Mouse (Mus musculus): Measurements from ENCODE around the gene Snx18. TPM values are rescaled to one million over a fixed set of nuclear protein-coding genes. Genes with fewer than 3 reads are reported as not detected.

The Snx18 gene
- polyA plus RNA-seq, 1 experiment from 2014 or later, result 30.6 TPM

GRCm38 (mm10) chr13:113601831-113602604 is 16.3 kb downstream of the Snx18 start:
- Histone ChIP-seq H3K27ac (no peak overlapping the region), H3K9ac (no peak overlapping the region), H3K9me3 (replicated peaks) (no peaks in the 10 kb centered on the region), H3K4me3 (no peak overlapping the region), H3K4me2 (replicated peaks) (no peak overlapping the region), H3K27me3 (no peaks in the 10 kb centered on the region), H3K4me1 (peaks cover 29% of the 10 kb centered on the region), H3K36me3 (no peaks in the 10 kb centered on the region)
- WGBS, result 96% methylated on average over 12 of the region's 12 CpGs
- no peak for ATAC-seq (ENCODE audit: low FRiP score)

GRCm38 (mm10) chr13:113600531-113601463 is 17.6 kb downstream of the Snx18 start:
- ATAC-seq (ENCODE audit: low FRiP score), result no peak
- Histone ChIP-seq H3K27me3 (no peaks in the 10 kb centered on the region), H3K4me1 (peaks cover 36% of the 10 kb centered on the region), H3K9ac (no peak overlapping the region), H3K4me2 (replicated peaks) (no peak overlapping the region), H3K4me3 (no peak overlapping the region), H3K36me3 (no peaks in the 10 kb centered on the region), H3K27ac (no peak overlapping the region), H3K9me3 (replicated peaks) (no peaks in the 10 kb centered on the region)
- WGBS, result 92% methylated on average over 18 of the region's 18 CpGs

- Histone ChIP-seq H3K27ac (no peak overlapping the region), H3K9ac (no peak overlapping the region), H3K27me3 (no peaks in the 10 kb centered on the region), H3K4me1 (peaks cover 44% of the 10 kb centered on the region), H3K36me3 (no peaks in the 10 kb centered on the region), H3K4me2 (replicated peaks) (no peak overlapping the region), H3K4me3 (no peak overlapping the region), H3K9me3 (replicated peaks) (no peaks in the 10 kb centered on the region)
- WGBS, result 89% methylated on average over 22 of the region's 22 CpGs
- no peak for ATAC-seq (ENCODE audit: low FRiP score)
Measured at GRCm38 (mm10) chr13:113599701-113600530, 18.4 kb downstream of the Snx18 start.

GRCm38 (mm10) chr13:113597616-113598015 is 20.7 kb downstream of the Snx18 start:
- WGBS, result 92% methylated on average over 10 of the region's 10 CpGs
- H3K9me3 ChIP-seq (replicated peaks), result no peaks in the 10 kb centered on the region
- ATAC-seq (ENCODE audit: low FRiP score), result no peak

GRCm38 (mm10) chr13:113596821-113597541 is 21.4 kb downstream of the Snx18 start:
- H3K27ac ChIP-seq, result peak overlapping the region; percentile 13; the same call in 1 of the 2 replicates
- WGBS, result 73% methylated on average over 13 of the region's 13 CpGs
- ATAC-seq (ENCODE audit: low FRiP score), result no peak
- H3K4me1 ChIP-seq, result peaks cover 27% of the 10 kb centered on the region
- H3K36me3 ChIP-seq, result 0 out of 2 replicates have a peak, but pooled peaks cover 4% of the 10 kb centered on the region
- H3K9me3 ChIP-seq (replicated peaks), result no peaks in the 10 kb centered on the region
- no peaks in the 10 kb centered on the region for H3K27me3 ChIP-seq
- no peak overlapping the region for H3K4me3 ChIP-seq
- no peak overlapping the region for H3K4me2 ChIP-seq (replicated peaks)
- H3K9ac ChIP-seq, result no peak overlapping the region

More at GRCm38 (mm10) chr13:113597616-113598015, 20.7 kb downstream of the Snx18 start:
- peaks cover 27% of the 10 kb centered on the region for H3K4me1 ChIP-seq
- 0 out of 2 replicates have a peak, but pooled peaks cover 4% of the 10 kb centered on the region for H3K36me3 ChIP-seq
- no peak overlapping the region for H3K9ac ChIP-seq
- no peak overlapping the region for H3K4me2 ChIP-seq (replicated peaks)
- H3K27me3 ChIP-seq, result no peaks in the 10 kb centered on the region
- peak overlapping the region; percentile 13; the same call in 1 of the 2 replicates for H3K27ac ChIP-seq
- H3K4me3 ChIP-seq, result no peak overlapping the region

- no peak for ATAC-seq (ENCODE audit: low FRiP score)
- peaks cover 7% of the 10 kb centered on the region for H3K36me3 ChIP-seq
- H3K9ac ChIP-seq, result no peak overlapping the region
- H3K27ac ChIP-seq, result no peak overlapping the region
- no peaks in the 10 kb centered on the region for H3K9me3 ChIP-seq (replicated peaks)
- no peaks in the 10 kb centered on the region for H3K27me3 ChIP-seq
- WGBS, result 60% methylated on average over 8 of the region's 8 CpGs
- peaks cover 27% of the 10 kb centered on the region for H3K4me1 ChIP-seq
- no peak overlapping the region for H3K4me2 ChIP-seq (replicated peaks)
- H3K4me3 ChIP-seq, result no peak overlapping the region
Measured at GRCm38 (mm10) chr13:113595987-113596386, 22.4 kb downstream of the Snx18 start.

GRCm38 (mm10) chr13:113595219-113595618 is 23.1 kb downstream of the Snx18 start:
- peaks cover 15% of the 10 kb centered on the region for H3K36me3 ChIP-seq
- H3K9me3 ChIP-seq (replicated peaks), result no peaks in the 10 kb centered on the region
- ATAC-seq (ENCODE audit: low FRiP score), result peak; percentile 21; the same call in 1 of the 2 replicates
- no peak overlapping the region for H3K4me2 ChIP-seq (replicated peaks)
- no peak overlapping the region for H3K9ac ChIP-seq
- no peaks in the 10 kb centered on the region for H3K27me3 ChIP-seq
- peaks cover 27% of the 10 kb centered on the region for H3K4me1 ChIP-seq
- no peak overlapping the region for H3K4me3 ChIP-seq
- 58% methylated on average over 8 of the region's 8 CpGs for WGBS
- H3K27ac ChIP-seq, result no peak overlapping the region

GRCm38 (mm10) chr13:113594361-113594760 is 24.0 kb downstream of the Snx18 start:
- no peak for ATAC-seq (ENCODE audit: low FRiP score)
- Histone ChIP-seq H3K4me3 (no peak overlapping the region), H3K4me2 (replicated peaks) (no peak overlapping the region), H3K4me1 (peaks cover 27% of the 10 kb centered on the region), H3K9me3 (replicated peaks) (no peaks in the 10 kb centered on the region), H3K36me3 (peaks cover 15% of the 10 kb centered on the region), H3K27me3 (no peaks in the 10 kb centered on the region), H3K9ac (no peak overlapping the region), H3K27ac (no peak overlapping the region)
- 82% methylated on average over 12 of the region's 12 CpGs for WGBS

GRCm38 (mm10) chr13:113593711-113594110 is 24.7 kb downstream of the Snx18 start:
- Histone ChIP-seq H3K9ac (no peak overlapping the region), H3K27ac (no peak overlapping the region; the same call in 1 of the 2 replicates), H3K4me2 (replicated peaks) (no peak overlapping the region), H3K36me3 (peaks cover 15% of the 10 kb centered on the region), H3K9me3 (replicated peaks) (no peaks in the 10 kb centered on the region), H3K27me3 (no peaks in the 10 kb centered on the region), H3K4me1 (peaks cover 27% of the 10 kb centered on the region), H3K4me3 (no peak overlapping the region)
- 84% methylated on average over 17 of the region's 17 CpGs for WGBS
- no peak for ATAC-seq (ENCODE audit: low FRiP score)

- Histone ChIP-seq H3K27me3 (no peaks in the 10 kb centered on the region), H3K4me1 (peaks cover 32% of the 10 kb centered on the region), H3K27ac (no peak overlapping the region), H3K9ac (no peak overlapping the region), H3K9me3 (replicated peaks) (no peaks in the 10 kb centered on the region), H3K36me3 (peaks cover 15% of the 10 kb centered on the region), H3K4me3 (no peak overlapping the region), H3K4me2 (replicated peaks) (no peak overlapping the region)
- no peak for ATAC-seq (ENCODE audit: low FRiP score)
- 75% methylated on average over 13 of the region's 13 CpGs for WGBS
Measured at GRCm38 (mm10) chr13:113592703-113593200, 25.6 kb downstream of the Snx18 start.

- WGBS, result 81% methylated on average over 11 of the region's 11 CpGs
- no peak for ATAC-seq (ENCODE audit: low FRiP score)
- Histone ChIP-seq H3K27ac (no peak overlapping the region), H3K4me3 (no peak overlapping the region), H3K9ac (no peak overlapping the region), H3K9me3 (replicated peaks) (no peaks in the 10 kb centered on the region), H3K4me1 (peaks cover 32% of the 10 kb centered on the region), H3K27me3 (no peaks in the 10 kb centered on the region), H3K4me2 (replicated peaks) (no peak overlapping the region), H3K36me3 (peaks cover 15% of the 10 kb centered on the region)
Measured at GRCm38 (mm10) chr13:113591336-113591735, 27.0 kb downstream of the Snx18 start.
